Mouse (Mus musculus) ovary, postnatal 14 days (tissue): ENCODE measurements around the gene Osbpl9.

Experiments
- DNase-seq: peaks from one replicate; pipeline ENCODE4 v3.0.0; 2022; ENCODE audit warnings: low spot score

The Osbpl9 gene

DNA sequence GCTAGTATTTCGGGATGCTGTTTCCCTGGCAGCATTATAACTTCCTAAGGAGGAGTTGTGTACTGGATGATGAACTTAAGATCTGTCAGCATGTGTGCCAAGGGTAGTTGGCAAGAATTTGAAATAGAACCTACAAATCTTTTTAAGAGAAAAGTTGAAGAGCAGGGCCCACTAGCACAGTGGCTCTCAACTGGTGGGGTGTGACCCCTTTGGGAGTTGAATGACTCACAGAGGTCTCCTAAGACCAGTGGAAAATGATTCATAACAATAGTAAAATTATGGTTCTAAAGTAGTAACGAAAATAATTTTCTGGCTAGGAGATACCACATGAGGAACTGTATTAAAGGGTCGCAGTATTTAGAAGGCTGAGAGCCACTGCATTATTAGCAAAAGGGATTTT is 67.1 kb downstream of the Osbpl9 start:
- no peak for DNase-seq

DNA sequence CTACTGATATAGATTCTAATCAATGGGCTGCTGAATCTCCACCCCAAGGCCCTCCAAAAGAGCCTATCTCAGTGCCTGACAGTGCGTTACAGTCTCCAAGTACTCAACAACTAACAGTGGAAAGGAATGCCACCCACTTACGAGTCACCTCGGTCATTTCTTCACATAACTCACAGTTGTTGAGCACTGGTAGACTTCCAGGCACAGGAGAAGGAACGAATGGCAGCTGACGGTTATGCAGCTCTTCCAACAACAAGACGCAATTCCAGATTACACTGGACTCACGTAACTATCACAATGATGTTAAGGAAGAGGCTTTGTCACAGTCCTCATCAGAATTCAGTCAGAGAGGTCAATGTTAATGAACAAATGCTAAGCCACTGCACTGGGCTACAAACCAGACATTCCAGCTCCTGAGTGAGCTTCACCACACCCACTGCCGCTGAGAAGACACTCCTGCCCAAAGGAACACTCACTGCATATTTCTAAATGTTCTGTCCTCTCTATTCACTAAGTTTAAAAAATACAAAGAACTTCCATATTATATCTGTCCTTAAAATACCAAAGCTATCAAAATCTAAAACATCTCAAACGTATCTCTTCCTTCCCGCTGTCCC is 70.7 kb downstream of the Osbpl9 start:
- DNase-seq = no peak

DNA sequence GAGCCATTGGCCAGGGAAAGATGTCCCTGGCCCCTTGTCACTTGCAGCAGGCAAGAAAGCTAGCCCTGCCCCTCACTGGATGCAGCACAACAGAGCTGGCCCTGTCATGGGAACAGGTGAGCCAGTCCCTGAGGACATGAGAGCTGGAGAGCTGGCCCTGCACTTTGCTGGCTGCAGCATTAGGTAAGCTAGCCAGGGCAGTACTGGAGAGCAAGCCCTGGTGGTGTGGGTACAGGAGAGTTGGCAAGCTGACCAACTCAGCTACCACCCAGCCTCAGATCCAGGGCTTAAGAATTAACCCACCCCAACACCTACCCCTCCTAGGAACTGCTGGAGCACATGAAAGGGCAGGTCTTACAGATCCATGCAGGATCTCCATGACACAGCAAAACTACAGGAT is 73.1 kb downstream of the Osbpl9 start:
- no peak for DNase-seq

DNA sequence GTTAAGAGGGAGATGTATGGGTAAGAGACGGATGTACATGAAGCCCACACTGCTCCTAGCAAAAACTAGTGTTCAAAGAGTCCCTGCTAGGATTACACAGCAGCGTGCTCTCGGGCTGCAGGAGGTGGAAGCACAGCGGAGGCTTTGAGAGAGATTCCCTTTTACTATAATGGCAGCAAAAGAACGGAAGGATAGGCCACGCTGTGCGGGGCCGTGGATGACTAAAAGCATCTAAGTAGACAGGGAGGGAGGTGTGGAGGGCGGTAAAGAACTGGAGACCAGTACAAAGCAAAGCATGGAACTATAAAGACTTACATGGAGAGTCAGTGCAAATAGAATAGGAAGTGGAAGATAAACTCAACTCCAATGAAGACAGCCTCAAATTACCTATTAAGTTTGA is 74.1 kb downstream of the Osbpl9 start:
- DNase-seq = no peak

DNA sequence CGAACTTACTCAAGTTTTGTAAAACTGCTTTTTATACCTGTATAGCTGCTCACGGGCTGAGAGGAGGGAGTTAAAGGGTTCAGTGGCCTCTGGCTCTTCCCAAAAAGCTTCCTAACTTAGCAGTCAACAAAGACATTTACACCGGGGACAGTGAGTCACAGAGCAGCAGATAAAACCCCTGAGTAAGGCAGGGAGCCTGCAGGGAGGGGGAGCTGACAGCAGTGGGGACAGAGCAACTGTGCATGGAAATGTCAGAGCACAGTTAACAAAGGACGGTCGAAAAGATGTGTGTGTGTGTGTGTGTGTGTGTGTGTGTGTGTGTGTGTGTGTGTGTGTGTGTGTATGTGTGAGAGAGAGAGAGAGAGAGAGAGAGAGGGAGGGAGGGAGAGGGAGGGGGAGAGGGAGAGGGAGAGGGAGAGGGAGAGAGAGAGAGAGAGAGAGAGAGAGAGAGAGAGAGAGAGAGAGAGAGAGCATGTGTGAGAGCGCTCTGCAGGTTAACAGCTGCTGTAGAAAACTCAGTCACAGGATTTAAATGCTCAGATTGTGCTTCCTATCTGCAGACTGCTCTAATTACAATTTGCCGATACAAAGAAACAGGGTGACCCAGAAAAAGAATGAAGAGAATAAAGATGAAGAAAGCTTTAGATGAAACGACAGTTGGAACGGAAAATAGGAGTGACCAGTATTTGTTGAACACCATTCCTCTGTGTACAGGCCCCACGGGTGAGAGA is 75.1 kb downstream of the Osbpl9 start:
- no peak for DNase-seq

DNA sequence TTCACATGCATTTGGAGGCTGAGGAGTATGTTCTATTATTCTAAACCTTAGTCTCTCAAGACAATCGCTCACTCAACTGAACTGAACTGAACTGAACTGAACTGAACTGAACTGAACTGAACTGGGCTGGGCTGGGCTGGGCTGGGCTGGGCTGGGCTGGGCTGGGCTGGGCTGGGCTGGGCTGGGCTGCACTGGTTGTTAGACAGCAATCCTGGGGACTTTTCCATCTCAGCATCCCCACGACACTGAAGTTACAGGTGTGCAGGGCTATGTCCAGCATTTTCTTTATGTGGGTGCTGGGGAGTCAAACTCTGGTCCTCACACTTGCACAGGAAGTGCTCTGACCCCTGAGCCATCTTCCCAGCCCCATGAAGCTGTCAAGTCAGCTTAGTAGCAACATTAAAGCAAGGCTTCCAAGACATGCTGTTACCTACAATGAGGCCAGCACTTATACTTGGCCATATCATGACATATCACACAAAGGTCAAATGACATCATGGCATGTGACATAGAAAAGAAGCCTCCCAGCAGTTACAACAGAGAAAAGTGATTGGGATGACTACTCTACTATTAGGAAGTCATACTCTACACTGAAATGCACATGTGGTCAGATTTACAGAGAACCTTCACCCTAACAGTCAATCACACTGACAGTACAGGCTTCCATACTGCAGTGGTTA is 76.2 kb downstream of the Osbpl9 start:
- no peak for DNase-seq

DNA sequence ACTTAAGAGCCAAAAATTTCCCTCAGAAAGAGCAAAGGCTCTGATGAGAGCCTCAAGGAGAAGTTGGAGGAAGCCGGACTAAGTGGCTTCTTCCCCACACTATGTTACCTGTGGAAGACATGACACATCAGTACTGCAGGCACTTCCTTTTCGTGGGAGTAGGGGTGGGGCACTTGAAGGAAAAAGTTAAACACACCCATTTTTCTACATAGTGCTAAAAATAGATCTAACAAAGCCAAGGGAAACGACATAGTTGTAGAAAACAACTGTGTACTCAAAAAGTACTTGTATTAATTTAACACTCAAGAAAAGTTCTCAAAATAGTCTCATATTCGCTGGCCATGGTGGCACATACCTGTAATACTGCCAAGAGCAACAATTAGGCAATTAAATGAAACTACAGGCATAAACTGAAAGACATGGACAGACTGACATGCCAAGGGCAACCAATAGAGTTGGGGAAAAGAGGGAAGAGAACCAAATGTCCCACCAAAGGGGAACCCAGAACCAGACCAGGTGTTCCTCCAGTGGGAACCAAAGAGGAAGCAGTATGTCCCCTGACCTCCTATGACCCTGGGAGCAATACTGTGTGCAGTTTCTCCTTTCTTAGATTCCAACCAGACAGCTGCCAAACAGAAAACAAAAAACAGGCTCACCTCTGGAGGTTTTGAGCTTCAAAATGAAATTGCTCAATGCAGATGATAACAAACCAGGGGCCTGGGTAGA is 79.1 kb downstream of the Osbpl9 start:
- no peak for DNase-seq

DNA sequence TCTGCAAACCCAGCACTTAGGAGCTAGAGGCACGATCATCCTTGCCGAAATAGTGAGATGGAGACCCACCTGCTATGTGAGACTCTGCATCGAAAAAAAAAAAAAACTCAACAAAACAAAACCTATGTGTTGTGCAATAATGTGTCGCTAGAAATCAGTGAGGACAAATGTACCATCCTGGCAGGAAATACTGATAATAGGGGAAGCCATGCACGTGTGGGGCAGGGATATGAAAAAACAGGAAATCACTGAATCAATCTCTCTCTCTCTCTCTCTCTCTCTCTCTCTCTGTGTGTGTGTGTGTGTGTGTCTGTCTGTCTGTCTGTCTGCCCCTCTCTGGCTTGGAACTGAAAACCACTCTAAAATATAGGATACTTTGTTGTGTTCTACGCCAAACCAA is 81.3 kb downstream of the Osbpl9 start:
- no peak for DNase-seq

DNA sequence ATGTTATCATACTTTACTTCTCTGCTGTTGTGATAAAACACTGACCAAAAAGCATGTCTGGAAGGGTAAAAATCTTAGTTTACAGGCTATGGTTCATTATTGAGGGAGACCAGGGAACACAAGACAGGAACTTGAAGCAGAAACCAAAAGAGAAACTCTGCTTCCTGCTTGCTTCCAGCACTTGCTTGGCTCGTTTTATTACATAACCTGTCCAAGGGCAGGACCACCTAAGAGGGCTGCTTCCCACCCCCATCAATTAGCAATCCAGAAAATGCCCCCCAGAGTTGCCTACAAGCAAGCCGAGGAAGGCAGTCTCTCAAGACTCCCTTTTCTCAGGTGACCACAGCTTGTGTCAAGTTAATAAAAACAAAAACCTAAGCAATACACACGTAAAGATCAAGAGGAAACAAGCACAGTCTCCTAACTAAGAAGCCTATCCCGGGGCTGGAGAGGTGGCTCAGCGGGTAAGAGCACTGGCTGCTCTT is 82.4 kb downstream of the Osbpl9 start:
- DNase-seq = no peak

DNA sequence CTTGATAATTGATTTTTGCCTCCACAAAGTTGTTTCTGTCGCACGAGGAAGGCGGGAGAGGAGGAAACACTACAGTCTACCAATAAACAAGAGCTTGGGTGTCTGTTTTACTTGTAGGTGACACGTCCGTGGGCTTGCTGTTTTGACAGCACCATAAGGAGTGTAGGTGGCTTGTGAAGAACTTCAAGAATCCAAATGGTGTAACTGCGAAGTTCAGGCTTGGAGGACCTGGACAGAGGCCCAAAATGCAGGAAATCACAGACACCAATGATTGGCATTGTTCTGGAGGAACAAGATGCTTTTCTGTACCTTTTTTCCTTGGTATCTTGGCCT is 83.8 kb downstream of the Osbpl9 start:
- DNase-seq = no peak

DNA sequence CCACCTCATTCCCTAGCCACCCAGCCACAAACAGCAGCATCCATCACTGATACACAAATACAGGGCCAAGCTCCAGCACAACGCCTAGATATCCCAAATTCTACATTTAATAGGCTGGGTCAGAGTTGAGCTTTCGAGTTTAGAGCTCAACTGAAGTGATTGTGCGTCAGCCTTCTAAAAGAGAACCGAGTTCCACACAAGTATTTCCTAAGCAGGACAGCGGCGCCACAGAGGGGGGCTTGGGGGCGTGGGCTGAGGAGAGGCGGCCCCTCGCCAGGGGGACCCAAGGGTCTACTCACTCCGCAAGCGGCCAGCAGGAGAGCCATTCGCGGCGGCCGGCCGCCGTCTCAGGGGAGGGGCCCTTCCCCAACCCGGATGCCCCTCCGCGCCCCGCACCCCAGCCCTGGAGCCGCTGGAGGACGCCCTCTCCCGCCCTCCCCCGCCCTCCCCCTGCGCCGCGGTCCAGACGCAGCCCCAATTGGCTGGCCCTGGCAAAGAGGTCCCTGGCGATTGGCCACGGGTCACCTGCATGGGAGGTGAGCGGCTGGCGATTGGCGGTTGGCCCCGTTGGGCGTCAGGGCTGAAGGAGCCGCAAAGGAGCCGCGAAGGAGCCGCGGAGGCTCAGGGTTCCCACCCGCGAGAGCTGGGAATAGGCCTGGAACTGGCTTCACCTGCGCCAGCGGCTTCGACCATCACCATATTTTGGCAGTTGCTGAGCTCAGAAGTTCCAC is 84.3 kb downstream of the Osbpl9 start:
- DNase-seq = peak; percentile 83

DNA sequence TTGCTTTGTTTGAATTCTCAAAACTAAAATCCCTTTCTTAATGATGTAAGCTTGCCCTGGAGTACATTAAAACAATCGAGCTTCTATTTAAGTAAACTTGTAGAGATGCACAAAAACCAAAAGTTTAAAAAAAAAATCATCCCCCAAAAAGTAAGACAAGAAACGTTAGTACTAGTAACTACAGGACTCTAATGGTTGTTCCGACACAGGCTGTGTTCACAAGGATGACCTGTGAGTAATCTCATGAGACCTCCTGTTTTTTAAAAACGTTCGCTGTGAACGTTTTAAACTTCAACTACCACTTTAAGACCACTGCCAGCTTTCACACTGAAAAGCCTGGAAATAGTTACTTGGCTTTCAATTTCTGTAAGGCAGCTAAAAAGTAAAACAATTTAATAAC is 85.1 kb downstream of the Osbpl9 start:
- DNase-seq = no peak

DNA sequence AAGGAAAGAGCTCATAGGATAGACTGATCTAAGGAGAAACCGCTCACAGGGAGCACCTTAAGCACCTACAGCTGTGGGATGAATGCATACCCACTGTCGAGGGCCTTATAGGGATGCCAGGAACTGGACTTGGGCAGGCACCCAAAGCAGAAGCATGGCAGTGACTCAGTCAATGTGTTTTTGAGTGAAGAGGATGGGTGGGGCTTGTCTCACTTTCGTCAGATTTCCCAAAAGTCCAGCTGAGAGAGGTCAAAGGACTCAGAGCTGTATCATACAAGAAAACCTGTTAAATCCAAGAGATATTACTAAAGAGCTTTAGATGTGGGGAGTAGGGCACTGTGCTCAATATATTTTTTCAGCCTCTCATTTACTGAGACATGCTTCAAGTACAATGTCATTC is 85.6 kb downstream of the Osbpl9 start:
- no peak for DNase-seq

DNA sequence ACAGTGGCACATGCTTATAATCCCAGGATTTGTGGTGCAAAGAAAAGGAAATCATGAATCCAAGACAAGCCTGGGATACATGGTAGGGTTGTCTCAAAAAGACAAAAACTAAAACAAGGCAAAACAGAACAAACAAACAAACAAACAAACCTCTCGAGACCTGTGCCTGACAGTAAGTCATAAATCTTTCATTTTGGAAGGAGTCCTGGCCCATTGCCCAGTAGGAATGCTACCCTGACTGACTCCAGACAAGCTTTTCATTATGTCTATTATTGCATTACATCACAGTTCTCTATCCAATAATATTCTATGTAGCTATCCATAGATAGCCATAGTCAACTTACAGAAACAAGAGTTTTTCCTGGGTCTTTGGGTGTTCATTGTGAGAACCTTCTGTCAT is 86.3 kb downstream of the Osbpl9 start:
- no peak for DNase-seq

DNA sequence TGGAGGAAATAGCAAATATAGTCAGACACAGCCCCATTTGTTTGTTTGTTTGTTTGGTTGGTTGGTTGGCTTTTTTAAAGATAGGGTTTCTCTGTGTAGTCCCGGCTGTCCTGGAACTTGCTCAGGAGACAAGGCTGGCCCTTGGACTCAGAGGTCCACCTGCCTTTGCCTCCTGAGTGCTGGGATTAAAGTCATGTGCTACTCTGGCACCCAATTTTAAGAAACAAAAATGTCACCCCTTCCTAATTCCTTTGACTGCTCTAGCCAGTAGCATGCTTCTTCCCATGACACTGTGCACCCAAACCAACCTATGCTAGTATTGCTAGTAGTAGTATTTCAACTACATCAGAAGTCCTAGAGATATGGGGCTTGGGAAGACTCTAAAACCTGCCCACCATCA is 87.8 kb downstream of the Osbpl9 start:
- DNase-seq = no peak

DNA sequence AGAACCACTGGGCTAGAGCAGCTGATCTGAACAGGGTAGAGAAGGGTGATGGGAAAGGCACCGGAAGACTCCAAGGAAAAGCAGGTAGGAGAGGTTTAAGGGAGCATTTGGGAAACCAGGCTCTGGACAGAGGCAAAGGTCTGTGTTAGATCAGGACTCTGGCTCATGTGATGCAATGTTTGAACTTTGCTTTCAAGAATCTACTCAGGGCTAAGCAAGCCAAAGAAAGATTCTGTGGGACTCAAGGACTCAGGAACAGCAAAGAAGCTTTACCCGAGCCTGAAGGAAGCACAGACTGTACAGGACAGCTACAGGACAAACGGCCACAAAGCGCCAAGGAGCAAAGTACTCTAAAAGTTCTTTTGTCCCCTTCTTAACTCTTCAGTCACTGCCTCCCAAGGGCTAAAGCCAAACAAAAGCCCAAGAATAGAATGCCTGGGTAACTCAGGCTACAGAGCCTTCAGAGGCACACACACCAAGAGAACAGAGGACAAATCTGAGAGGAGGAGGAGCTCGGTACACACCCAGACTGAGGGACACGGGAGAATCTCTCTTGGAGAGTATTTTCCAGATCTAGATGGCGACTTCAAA is 89.1 kb downstream of the Osbpl9 start:
- DNase-seq = no peak

DNA sequence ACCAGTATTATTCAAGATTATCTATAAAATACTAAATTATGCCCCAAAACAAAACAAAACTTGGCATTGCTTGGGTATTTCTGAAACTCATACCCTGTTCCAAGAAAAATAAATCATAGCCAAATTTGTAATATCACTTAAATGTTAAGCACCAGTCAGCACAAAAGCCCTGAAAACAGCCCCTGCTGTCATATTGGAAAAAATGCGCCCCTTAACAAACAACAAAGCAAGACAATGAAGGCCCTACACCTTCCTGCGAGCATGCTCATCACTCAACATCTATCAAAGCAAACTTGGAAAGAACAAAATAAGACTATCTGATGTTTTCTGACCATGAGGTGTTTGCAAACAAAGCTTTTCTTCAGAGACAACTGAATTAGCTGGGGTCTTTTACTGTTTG is 91.1 kb downstream of the Osbpl9 start:
- no peak for DNase-seq

DNA sequence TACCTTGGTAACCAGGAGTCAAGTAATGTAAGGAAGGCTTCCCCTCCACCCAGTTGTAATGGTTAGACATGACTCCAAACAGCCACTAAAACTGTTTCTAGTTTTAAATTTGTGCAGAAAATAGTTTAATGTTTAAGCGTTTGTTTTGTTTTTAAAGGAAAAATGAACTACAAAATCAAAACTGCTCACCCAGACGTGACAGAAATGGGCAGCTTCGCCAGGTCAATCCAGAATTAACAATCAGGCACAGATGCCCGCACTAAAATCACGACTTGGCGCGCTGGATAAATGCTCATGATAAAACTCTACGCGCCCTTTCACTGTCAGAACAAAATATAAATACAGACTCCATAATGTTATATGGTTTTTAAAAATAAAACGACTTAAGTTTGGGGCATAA is 92.4 kb downstream of the Osbpl9 start:
- DNase-seq = no peak

DNA sequence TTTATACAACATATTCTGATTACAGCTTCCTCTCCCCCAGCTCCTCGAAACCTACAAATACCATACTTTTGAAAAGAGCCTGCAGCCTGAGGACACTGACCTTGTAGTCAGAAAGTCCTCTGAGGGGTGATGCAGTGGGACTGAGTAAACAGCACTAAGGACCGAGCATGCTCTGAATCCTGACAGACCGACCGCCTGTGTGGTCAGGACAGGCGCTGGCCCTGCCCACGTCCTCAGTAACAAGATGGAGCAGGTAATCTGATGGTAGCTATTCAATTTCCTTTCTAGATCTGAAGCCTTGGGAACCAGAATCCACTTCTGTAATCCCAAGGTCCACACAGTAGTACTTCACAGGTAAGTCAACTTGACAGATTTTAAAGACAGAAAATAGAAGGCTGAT is 93.1 kb downstream of the Osbpl9 start:
- no peak for DNase-seq

DNA sequence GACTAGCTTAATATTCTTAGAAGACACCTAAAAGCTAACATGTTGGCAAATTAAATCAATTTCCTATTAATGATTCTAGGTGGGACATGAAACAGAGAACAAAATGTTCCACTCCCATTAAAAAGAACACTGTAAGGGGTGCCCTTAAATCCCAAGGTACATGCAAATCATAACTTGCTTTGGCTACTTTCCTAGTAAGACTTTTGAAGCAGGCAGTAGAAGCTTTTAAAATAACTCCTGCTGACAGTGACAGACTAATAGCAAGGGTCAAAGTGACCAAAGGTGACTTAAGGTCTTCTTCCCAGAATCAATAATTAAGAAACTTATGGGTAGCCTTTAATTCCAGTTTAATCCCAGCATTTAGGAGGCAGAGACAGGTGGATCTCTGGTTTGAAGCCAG is 95.5 kb downstream of the Osbpl9 start:
- DNase-seq = no peak

DNA sequence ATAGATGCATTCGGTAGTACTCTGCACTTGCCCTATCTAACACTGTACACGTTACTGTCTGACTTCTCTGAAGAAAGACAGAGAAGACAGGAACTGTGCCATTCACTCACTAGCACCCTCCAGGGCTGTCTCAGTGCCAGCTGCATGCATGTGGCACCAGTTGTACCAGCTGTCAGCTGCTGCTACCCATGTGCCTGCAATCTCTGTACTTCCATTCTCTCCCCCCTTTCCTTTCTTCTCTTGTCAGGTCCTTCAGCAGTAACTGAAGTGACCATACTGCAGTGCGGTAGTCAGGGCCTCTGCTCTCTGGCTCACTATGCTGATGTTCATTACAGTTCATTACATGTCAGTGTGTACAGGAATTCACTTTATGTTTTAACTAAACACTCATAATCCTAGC is 96.0 kb downstream of the Osbpl9 start:
- DNase-seq = no peak

DNA sequence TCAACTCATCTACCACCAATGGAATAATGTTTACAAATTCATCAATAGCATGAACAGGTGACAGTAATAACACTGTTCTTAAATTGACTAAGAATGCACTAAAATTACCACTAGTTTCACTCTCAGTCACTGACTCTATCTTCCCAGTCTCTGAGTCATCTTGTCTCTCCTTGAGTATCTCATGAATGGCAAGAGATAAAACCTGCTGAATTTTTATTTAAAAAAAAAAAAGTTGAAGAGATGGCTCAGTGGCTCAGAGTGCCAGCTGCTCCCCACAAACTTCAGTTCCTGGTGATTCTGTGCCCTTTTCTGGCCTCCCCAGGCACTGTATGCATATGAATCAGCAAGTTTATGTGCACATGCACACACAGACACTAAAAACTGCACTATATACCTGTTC is 96.8 kb downstream of the Osbpl9 start:
- DNase-seq = no peak
